Mouse (Mus musculus) CD8-positive naive resting alpha-beta T cell, adult 57 days (primary cell): ENCODE results near the gene Wdr82. TPM values are rescaled to one million over a fixed set of nuclear protein-coding genes. Genes with fewer than 3 reads are reported as not detected.

Experiments
- total RNA-seq: library from RNA; stranded (reverse); gene quantifications from one replicate; pipeline ENCODE4 v1.2.4, GENCODE M21; 2023

Wdr82 gene
- total RNA-seq: 122 TPM

GRCm38 (mm10) chr9:106170556-106171345 is at the start of gene Wdr82:
Wdr82 (plus strand) TSS chr9:106170928.

DNA sequence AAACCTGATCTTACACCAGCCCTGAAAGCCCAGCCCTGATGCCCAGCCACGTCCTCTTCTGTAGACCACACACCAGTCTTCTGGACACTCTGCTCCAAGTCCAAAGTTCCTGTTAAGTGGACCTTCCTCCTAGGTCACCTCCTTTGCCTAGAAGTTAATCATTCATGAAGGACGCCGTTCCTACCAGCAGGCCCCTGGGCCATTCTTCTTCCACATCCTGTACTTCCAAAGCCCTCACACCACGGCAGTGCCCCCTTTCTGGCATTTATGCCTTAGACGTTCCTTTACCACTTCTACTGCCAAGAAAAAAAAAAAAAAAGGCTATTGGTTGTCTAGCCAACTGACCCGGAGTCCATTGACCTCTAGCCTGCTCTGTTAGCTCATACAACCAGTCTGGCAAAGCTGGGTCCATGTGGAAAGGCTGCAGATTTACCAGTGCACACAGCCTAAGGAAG is 12.7 kb upstream of the Wdr82 start, which contains the start of gene Glyctk:
Gene Glyctk (minus strand): TSS at position 102 of the 455 bp plus-strand sequence.

DNA sequence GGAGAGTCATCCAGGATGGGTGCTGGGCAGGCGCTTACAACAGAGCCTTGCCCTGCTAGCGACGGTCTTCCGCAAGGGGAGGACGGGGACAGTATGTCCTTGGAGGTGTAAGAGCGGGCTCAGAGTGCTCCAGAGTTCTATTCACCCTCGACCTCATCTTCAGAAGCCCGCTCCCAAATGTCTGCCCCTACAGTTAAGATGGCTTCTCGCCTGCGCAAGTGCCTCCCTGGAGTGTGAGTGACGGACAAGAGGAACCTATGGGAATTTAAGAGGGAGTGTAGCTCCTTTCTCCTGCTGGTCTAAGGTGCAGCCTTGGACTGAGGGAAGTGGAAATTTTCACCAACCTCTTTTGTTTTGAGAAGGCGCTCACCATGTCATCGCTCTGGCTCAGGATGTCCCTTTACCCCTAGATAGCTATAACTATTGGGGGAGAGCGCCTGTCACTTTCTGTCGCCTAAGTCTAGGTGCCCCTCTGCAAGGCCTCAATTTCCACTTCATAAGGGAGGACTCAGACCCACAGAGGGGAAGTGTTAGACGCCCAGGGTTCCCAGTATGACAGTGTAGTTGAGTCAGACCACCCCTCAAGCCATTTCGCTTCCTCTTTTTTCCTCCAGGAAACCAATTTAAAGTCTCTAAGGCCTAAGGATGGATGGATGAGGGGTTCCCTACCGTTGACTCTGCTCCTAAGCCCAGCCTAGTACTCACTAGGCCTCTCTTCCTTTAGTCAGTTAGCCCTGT is 29.0 kb downstream of the Wdr82 start, which contains the start of gene Ppm1m:
Gene Ppm1m (minus strand): TSS at position 212 of the 738 bp plus-strand sequence.

DNA sequence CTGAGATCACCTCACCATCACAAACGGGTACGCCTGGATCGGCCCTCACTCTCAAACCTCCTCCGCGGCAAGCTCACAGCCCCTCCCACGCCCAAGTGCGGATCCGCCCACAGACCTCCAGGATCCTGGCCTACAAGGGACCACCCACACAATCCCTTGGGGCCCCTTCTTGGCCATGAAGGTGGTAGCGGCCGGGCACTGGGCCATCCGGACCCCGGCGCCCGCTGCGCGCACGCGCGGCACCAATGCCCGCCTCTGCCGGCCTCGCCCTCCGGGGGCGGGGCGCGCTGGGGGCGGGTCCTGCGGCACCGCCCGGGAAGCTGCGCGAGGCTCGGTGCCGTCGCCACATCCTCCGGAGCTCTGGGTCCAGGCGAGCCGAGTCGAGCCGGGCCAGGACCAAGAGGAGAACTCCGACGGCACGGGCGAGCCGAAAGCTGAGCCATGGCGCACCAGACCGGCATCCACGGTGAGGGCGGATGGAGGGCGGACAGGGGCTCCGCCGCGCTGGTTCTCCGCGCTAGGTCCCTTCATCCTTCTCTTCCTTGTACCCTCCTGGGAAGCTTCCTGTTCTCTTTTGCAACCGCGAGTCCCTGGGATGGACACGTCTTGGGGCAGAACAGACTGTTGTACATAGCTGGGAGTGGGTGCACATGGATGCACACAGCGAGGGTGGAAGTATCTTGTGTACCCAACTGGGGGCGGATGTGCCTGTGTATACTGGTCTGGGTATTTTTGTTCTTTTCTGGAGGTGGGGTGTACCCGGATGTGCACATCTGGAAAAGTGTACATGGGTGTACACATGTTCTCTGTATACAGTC is 32.3 kb downstream of the Wdr82 start, which contains the start of gene Twf2:
Gene Twf2 (plus strand): TSS at position 290 of the 818 bp plus-strand sequence.

DNA sequence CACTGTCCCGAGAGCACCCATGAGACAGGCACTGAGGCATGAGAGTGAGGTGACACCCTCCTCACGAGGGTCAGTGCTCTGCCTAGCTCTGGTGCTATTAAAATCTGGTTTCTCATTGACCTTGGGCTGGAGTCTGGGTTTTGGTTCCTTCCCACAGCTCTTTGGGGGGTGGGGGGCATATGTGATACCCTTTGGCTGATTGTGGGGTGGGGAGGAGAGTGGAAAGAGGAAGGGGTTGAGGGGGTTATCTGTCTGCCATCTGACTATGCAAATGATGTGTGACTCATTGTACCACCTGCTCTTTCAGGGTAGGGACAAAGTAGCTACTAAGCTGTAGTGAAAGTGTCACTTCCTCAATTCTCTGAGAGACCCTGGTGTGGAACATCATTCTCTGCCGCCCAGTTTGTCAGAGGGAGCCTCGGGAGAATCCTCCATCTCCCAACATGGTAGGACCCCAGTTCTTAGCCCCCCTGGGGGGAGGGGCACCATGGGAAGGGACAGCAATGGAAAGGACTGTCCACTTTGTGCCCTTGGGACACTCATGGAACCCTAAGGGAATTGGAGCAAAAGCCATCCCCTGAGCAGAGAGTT is 51.6 kb downstream of the Wdr82 start, which contains the start of gene Tlr9:
Gene Tlr9 (plus strand): TSS at position 338 of the 591 bp plus-strand sequence.

Other genes starting within 250 kb of the Wdr82 start
- not detected for gene Col6a5, start 210.3 kb upstream of the Wdr82 start, total RNA-seq
- gene Col6a4, start 74.1 kb upstream of the Wdr82 start, total RNA-seq: not detected
- 6.5 TPM for gene Glyctk, start 12.8 kb upstream of the Wdr82 start, total RNA-seq
- 40.6 TPM for gene Ppm1m, start 28.8 kb downstream of the Wdr82 start, total RNA-seq
- 121 TPM for gene Twf2, start 32.2 kb downstream of the Wdr82 start, total RNA-seq
- 11.5 TPM for gene Tlr9, start 51.7 kb downstream of the Wdr82 start, total RNA-seq
- 44.3 TPM for gene Alas1, start 77.7 kb downstream of the Wdr82 start, total RNA-seq
- gene Poc1a, start 110.1 kb downstream of the Wdr82 start, total RNA-seq: 3.0 TPM
- gene Dusp7, start 197.7 kb downstream of the Wdr82 start, total RNA-seq: 28.0 TPM